Mouse (Mus musculus) liver, adult 10 weeks (tissue): ENCODE measurements around the gene Col1a1. TPM values are rescaled to one million over a fixed set of nuclear protein-coding genes. Genes with fewer than 3 reads are reported as not detected.

ENCODE experiments used
- polyA plus RNA-seq: library from polyadenylated mRNA; stranded (reverse); fragments of 350-450 nt; fragmentation: Illumina TruSeq; extraction: RNeasy Lipid Tissue Mini Kit (QIAGEN cat#74804); gene quantifications from one replicate; pipeline ENCODE4 v1.2.3, GENCODE M21; 2014; ENCODE audit warnings: low read depth, low replicate concordance

Col1a1 gene
- 0.66 TPM for polyA plus RNA-seq

GRCm38 (mm10) chr11:94936045-94936444 lies at the start of gene Col1a1:
Col1a1 (plus strand) TSS chr11:94936224.

GRCm38 (mm10) chr11:94967419-94967818 lies 31.4 kb downstream of the Col1a1 start, which contains the start of gene Hils1:
Hils1 (plus strand) TSS chr11:94967593.

GRCm38 (mm10) chr11:94976199-94976598 lies 40.2 kb downstream of the Col1a1 start, which contains the start of gene Sgca:
Sgca (minus strand) TSS chr11:94976327.

GRCm38 (mm10) chr11:94990749-94991577 lies 54.9 kb downstream of the Col1a1 start, which contains the start of gene Ppp1r9b:
Ppp1r9b (plus strand) TSS chr11:94991035.

Other genes with a start within 250 kb of the Col1a1 start
- gene Gm11541, start 231.7 kb upstream of the Col1a1 start, polyA plus RNA-seq, result not detected
- gene Cdc34b, start 194.4 kb upstream of the Col1a1 start, polyA plus RNA-seq, result not detected
- not detected for gene Tmem92, start 153.5 kb upstream of the Col1a1 start, polyA plus RNA-seq
- gene Hils1, start 31.4 kb downstream of the Col1a1 start, polyA plus RNA-seq, result not detected
- gene Sgca, start 40.1 kb downstream of the Col1a1 start, polyA plus RNA-seq, result not detected
- gene Ppp1r9b, start 54.8 kb downstream of the Col1a1 start, polyA plus RNA-seq, result 0.93 TPM
- gene Samd14, start 73.7 kb downstream of the Col1a1 start, polyA plus RNA-seq, result not detected
- 12.4 TPM for gene Pdk2, start 105.1 kb downstream of the Col1a1 start, polyA plus RNA-seq
- 0.53 TPM for gene Itga3, start 140.6 kb downstream of the Col1a1 start, polyA plus RNA-seq
- not detected for gene Dlx3, start 183.9 kb downstream of the Col1a1 start, polyA plus RNA-seq
- 0.24 TPM for gene Dlx4, start 210.0 kb downstream of the Col1a1 start, polyA plus RNA-seq